Mouse (Mus musculus) heart, embryonic 11.5 days (tissue): ENCODE results near the gene Chdh. TPM values are rescaled to one million over a fixed set of nuclear protein-coding genes. Genes with fewer than 3 reads are reported as not detected.

Experiments used
- ATAC-seq: fragments of 200-750 bp; cut with Nextera tagmentation; replicated peaks from 2 replicates; pipeline ENCODE4 v1.8.0; 2017; ENCODE audit warnings: moderate library complexity; ENCODE audit not compliant: insufficient number of reproducible peaks, low FRiP score, low TSS enrichment
- H3K27ac ChIP-seq: fragments of 300-500 bp; sonication (generic); 2 replicates; pipeline ENCODE4 v1.5.1; 2014; ENCODE audit warnings: mild to moderate bottlenecking, low read depth, low read length
- H3K27me3 ChIP-seq: fragments of 300-500 bp; sonication (generic); 2 replicates; pipeline ENCODE4 v1.6.1; 2014; ENCODE audit warnings: mild to moderate bottlenecking, low read length, mixed read lengths; ENCODE audit not compliant: control insufficient read depth, insufficient read depth
- H3K36me3 ChIP-seq: fragments of 300-500 bp; sonication (generic); 2 replicates; pipeline ENCODE4 v1.6.1; 2014; ENCODE audit warnings: mild to moderate bottlenecking, low read length, moderate library complexity, mixed read lengths; ENCODE audit not compliant: control insufficient read depth, insufficient read depth
- H3K4me1 ChIP-seq: fragments of 300-500 bp; sonication (generic); 2 replicates; pipeline ENCODE4 v1.6.1; 2014; ENCODE audit warnings: low read length; ENCODE audit not compliant: control insufficient read depth, insufficient read depth
- H3K4me2 ChIP-seq: fragments of 300-500 bp; sonication (generic); 2 replicates; pipeline ENCODE4 v1.6.1; 2014; ENCODE audit warnings: mild to moderate bottlenecking, moderate library complexity
- H3K4me3 ChIP-seq: fragments of 300-500 bp; sonication (generic); 2 replicates; pipeline ENCODE4 v1.5.1; 2014; ENCODE audit warnings: low read depth, low read length
- H3K9ac ChIP-seq: fragments of 300-500 bp; sonication (generic); 2 replicates; pipeline ENCODE4 v1.6.1; 2014; ENCODE audit warnings: mild to moderate bottlenecking, low read depth, low read length, moderate library complexity
- H3K9me3 ChIP-seq: fragments of 300-500 bp; sonication (generic); replicated peaks from 2 replicates; pipeline ENCODE4 v1.6.1; 2016; ENCODE audit warnings: low read length; ENCODE audit not compliant: control insufficient read depth
- WGBS: fragments of 180-500 bp; shearing (Covaris S2); extraction: QIAGEN DNeasy Blood & Tissue Kit; methylation state at CpG from one replicate; pipeline ENCODE4 v1.1.7; 2014; ENCODE audit not compliant: insufficient replicate concordance; 5-methylcytosine and 5-hydroxymethylcytosine counted together
- polyA plus RNA-seq: library from polyadenylated mRNA; unstranded; fragments of >200 nt; fragmentation: Nextera tagmentation; extraction: Ambion mirVana; gene quantifications from 2 replicates; pipeline ENCODE4 v1.2.1, GENCODE M21; 2014

The Chdh gene
- polyA plus RNA-seq, 1 experiment from 2014 or later = 0.21 TPM

- Histone ChIP-seq H3K4me3 (no peak overlapping the region), H3K9ac (no peak overlapping the region), H3K36me3 (peaks cover 47% of the 10 kb centered on the region), H3K27ac (no peak overlapping the region), H3K27me3 (no peaks in the 10 kb centered on the region), H3K4me2 (no peak overlapping the region), H3K9me3 (no peaks in the 10 kb centered on the region), H3K4me1 (0 out of 2 replicates have a peak, but pooled peaks cover 2% of the 10 kb centered on the region)
- 93% methylated on average over 10 of the region's 10 CpGs for WGBS
- no peak for ATAC-seq
Measured at GRCm38 (mm10) chr14:29980447-29981205, 28.2 kb upstream of the Chdh start.

GRCm38 (mm10) chr14:29986096-29986495 lies 22.7 kb upstream of the Chdh start:
- H3K36me3 ChIP-seq = peaks cover 82% of the 10 kb centered on the region
- H3K9ac ChIP-seq = no peak overlapping the region
- ATAC-seq = no peak
- H3K4me1 ChIP-seq = no peaks in the 10 kb centered on the region
- no peaks in the 10 kb centered on the region for H3K27me3 ChIP-seq
- no peak overlapping the region for H3K4me3 ChIP-seq
- H3K27ac ChIP-seq = no peak overlapping the region
- H3K9me3 ChIP-seq = no peaks in the 10 kb centered on the region
- WGBS = 94% methylated on average over 4 of the region's 4 CpGs
- no peak overlapping the region for H3K4me2 ChIP-seq

DNA sequence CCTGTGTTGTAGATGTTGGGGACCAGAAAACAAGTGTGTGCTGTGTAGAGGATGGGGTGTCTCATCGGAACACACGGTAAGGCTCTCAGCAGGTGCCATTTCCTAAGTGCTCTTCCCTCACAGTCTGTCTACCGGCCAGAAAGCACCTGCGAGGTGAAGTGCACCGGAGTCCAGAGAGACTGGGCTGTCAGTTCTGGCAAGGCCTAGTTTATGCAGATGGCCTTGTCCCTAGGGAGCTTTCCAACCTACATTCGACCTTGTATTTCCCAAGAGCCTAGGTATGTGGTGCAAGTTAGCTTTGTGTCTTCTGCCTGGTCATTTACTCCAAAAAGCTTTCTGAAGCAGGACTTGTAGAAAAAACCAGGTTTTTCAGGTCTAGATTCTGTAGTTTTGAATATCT lies 21.5 kb upstream of the Chdh start:
- H3K9ac ChIP-seq = no peak overlapping the region
- H3K4me2 ChIP-seq = no peak overlapping the region
- H3K27me3 ChIP-seq = no peaks in the 10 kb centered on the region
- WGBS = 95% methylated on average over 6 of the region's 6 CpGs
- H3K27ac ChIP-seq = no peak overlapping the region
- no peaks in the 10 kb centered on the region for H3K9me3 ChIP-seq
- H3K4me1 ChIP-seq = no peaks in the 10 kb centered on the region
- peaks cover 77% of the 10 kb centered on the region for H3K36me3 ChIP-seq
- H3K4me3 ChIP-seq = no peak overlapping the region
- no peak for ATAC-seq

DNA sequence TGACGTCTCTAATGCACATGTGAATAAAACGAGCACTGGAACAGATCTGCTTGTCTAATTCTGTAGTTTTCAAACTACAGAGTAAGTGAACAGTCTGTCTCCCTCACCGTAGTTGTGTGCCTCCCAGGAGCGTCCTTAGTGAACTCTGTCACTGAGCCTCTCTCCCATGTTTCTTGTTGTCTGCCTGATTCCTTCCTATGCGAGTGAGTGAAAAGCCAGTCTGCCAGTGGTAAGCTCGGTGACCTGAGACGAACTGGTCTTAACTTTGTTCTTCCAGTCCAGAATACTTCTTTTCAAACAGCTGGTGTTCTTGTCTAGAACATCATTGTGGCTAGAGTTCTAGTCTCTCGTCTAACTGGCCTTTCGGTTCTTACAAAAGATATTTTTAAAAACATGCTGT lies 21.1 kb upstream of the Chdh start:
- no peak overlapping the region for H3K4me3 ChIP-seq
- WGBS = 91% methylated on average over 9 of the region's 9 CpGs
- no peak overlapping the region for H3K9ac ChIP-seq
- H3K27ac ChIP-seq = no peak overlapping the region
- peaks cover 74% of the 10 kb centered on the region for H3K36me3 ChIP-seq
- H3K9me3 ChIP-seq = no peaks in the 10 kb centered on the region
- no peak for ATAC-seq
- H3K4me1 ChIP-seq = no peaks in the 10 kb centered on the region
- no peaks in the 10 kb centered on the region for H3K27me3 ChIP-seq
- no peak overlapping the region for H3K4me2 ChIP-seq

- no peak for ATAC-seq
- WGBS = 95% methylated on average over 4 of the region's 4 CpGs
- H3K4me3 ChIP-seq = no peak overlapping the region
- no peaks in the 10 kb centered on the region for H3K27me3 ChIP-seq
- no peak overlapping the region for H3K4me2 ChIP-seq
- no peak overlapping the region for H3K27ac ChIP-seq
- H3K4me1 ChIP-seq = no peaks in the 10 kb centered on the region
- no peaks in the 10 kb centered on the region for H3K9me3 ChIP-seq
- H3K9ac ChIP-seq = no peak overlapping the region
- H3K36me3 ChIP-seq = peaks cover 71% of the 10 kb centered on the region
Measured at GRCm38 (mm10) chr14:29988337-29988736, 20.5 kb upstream of the Chdh start.

GRCm38 (mm10) chr14:29994976-29995375 lies 13.8 kb upstream of the Chdh start:
- no peaks in the 10 kb centered on the region for H3K4me1 ChIP-seq
- no peak overlapping the region for H3K9ac ChIP-seq
- no peak for ATAC-seq
- 90% methylated on average over 4 of the region's 4 CpGs for WGBS
- peaks cover 28% of the 10 kb centered on the region for H3K36me3 ChIP-seq
- H3K4me3 ChIP-seq = no peak overlapping the region
- no peak overlapping the region for H3K4me2 ChIP-seq
- H3K27ac ChIP-seq = no peak overlapping the region
- no peaks in the 10 kb centered on the region for H3K9me3 ChIP-seq
- no peaks in the 10 kb centered on the region for H3K27me3 ChIP-seq

DNA sequence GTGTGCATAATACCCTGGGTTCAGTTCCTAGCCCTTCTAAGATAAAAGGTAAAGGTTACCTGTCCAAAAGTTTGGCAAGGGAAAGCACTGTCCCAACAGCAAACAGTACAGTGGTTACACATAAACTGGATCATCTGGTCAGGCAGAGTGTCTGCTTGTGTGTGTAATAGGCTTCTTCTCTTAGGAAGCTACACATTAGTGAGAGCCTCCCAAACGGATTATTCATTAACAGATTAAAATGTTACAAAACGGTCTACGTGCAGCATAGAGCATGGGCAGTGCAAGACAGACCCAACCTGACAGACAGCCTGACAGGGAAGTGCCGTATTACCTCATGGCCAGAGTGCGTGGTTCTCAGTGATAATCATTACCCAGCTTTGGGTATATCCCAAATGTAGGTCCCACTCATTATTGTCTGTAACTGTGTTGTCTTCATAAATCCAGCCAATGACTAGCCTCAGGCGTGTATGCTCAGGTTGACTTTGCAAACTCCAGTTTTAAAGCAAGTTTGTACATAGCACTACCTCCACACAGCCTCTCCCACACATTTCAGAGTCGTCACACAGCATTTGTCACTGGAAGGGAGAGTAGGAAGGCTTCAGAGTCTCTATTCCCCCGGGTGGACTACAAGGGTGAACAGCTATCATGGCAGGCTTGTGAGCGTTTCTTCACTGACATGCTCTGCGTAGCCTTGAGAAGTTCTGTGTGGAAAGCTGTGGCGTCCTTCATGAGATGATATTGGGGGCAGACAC lies 12.6 kb upstream of the Chdh start:
- Histone ChIP-seq H3K27me3 (no peaks in the 10 kb centered on the region), H3K36me3 (peaks cover 19% of the 10 kb centered on the region), H3K9me3 (no peaks in the 10 kb centered on the region), H3K9ac (no peak overlapping the region), H3K27ac (no peak overlapping the region), H3K4me1 (no peaks in the 10 kb centered on the region), H3K4me3 (no peak overlapping the region), H3K4me2 (no peak overlapping the region)
- 92% methylated on average over 11 of the region's 11 CpGs for WGBS
- no peak for ATAC-seq

DNA sequence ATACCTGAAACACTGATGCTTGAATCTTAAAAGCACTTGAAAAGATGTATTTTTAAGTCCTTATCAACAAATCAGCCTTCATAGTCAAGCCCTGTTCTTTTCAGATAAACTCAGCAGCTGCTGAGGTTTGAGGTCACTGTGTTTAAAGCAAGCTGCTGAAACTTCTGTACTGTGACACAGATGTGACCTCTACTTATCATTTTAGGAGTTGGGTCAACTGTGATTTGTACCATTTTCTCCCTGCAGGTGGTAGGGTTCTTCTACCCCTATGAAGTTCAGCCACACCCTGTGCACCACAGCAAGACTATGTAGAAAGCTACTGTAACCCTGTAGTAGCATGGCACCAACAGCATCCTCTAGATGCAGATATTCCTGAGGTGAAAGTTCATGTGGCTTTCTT lies 11.5 kb upstream of the Chdh start:
- H3K4me2 ChIP-seq = no peak overlapping the region

More for the DNA sequence above, 11.5 kb upstream of the Chdh start:
- no peak overlapping the region for H3K27ac ChIP-seq
- ATAC-seq = no peak
- no peaks in the 10 kb centered on the region for H3K4me1 ChIP-seq
- H3K9me3 ChIP-seq = no peaks in the 10 kb centered on the region
- no peak overlapping the region for H3K4me3 ChIP-seq
- H3K27me3 ChIP-seq = no peaks in the 10 kb centered on the region
- H3K36me3 ChIP-seq = peaks cover 13% of the 10 kb centered on the region
- H3K9ac ChIP-seq = no peak overlapping the region
